Mouse (Mus musculus): ENCODE results near the gene Rad17. TPM values are rescaled to one million over a fixed set of nuclear protein-coding genes. Genes with fewer than 3 reads are reported as not detected.

Gene Rad17
- polyA plus RNA-seq, 1 experiment from 2014 or later: 20.9 TPM

GRCm38 (mm10) chr13:100607756-100608155 is 43.1 kb downstream of the Rad17 start:
- no peak for ATAC-seq
- Histone ChIP-seq H3K27ac (no peak overlapping the region), H3K36me3 (0 out of 2 replicates have a peak, but pooled peaks cover 7% of the 10 kb centered on the region), H3K4me2 (replicated peaks) (no peak overlapping the region), H3K4me1 (replicated peaks) (no peaks in the 10 kb centered on the region), H3K4me3 (replicated peaks) (no peak overlapping the region), H3K27me3 (no peaks in the 10 kb centered on the region), H3K9ac (replicated peaks) (no peak overlapping the region), H3K9me3 (no peaks in the 10 kb centered on the region)
- 85% methylated on average over 8 of the region's 8 CpGs for WGBS

- no peaks in the 10 kb centered on the region for H3K4me1 ChIP-seq (replicated peaks)
- H3K27ac ChIP-seq: no peak overlapping the region
- H3K4me2 ChIP-seq (replicated peaks): no peak overlapping the region
- no peak for ATAC-seq
- H3K27me3 ChIP-seq: no peaks in the 10 kb centered on the region
- H3K9ac ChIP-seq (replicated peaks): no peak overlapping the region
- WGBS: 85% methylated on average over 1 of the region's 1 CpGs
- H3K36me3 ChIP-seq: no peaks in the 10 kb centered on the region
- no peaks in the 10 kb centered on the region for H3K9me3 ChIP-seq
- H3K4me3 ChIP-seq (replicated peaks): no peak overlapping the region
Measured at GRCm38 (mm10) chr13:100605845-100606244, 45.0 kb downstream of the Rad17 start.

DNA sequence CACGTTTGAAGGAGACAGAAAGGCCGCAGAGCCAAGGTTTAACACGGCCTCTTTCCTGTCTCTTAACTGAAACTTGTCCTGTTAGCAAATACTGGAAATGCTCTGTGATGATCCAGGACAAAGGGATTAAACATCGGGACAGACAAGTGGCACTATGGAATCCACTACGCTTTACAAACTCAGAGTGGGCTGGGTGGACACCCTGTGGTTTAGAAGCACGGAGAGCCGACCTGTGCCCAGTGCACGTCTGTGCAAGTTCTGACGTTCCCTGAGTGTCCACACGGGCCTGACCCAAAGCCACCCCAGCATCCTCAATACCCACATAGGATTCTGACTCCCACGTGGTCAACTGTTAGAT is 47.1 kb downstream of the Rad17 start:
- H3K27ac ChIP-seq: no peak overlapping the region
- H3K4me3 ChIP-seq (replicated peaks): no peak overlapping the region
- no peaks in the 10 kb centered on the region for H3K27me3 ChIP-seq
- no peaks in the 10 kb centered on the region for H3K4me1 ChIP-seq (replicated peaks)
- no peaks in the 10 kb centered on the region for H3K9me3 ChIP-seq
- no peak overlapping the region for H3K4me2 ChIP-seq (replicated peaks)
- no peaks in the 10 kb centered on the region for H3K36me3 ChIP-seq
- H3K9ac ChIP-seq (replicated peaks): no peak overlapping the region
- no peak for ATAC-seq
- WGBS: 90% methylated on average over 11 of the region's 11 CpGs

GRCm38 (mm10) chr13:100603031-100603737 is 47.7 kb downstream of the Rad17 start:
- 87% methylated on average over 10 of the region's 10 CpGs for WGBS
- Histone ChIP-seq H3K27ac (no peak overlapping the region), H3K9me3 (no peaks in the 10 kb centered on the region), H3K4me1 (replicated peaks) (no peaks in the 10 kb centered on the region), H3K4me2 (replicated peaks) (no peak overlapping the region), H3K27me3 (no peaks in the 10 kb centered on the region), H3K36me3 (no peaks in the 10 kb centered on the region), H3K4me3 (replicated peaks) (no peak overlapping the region), H3K9ac (replicated peaks) (no peak overlapping the region)
- ATAC-seq: no peak

GRCm38 (mm10) chr13:100602239-100602902 is 48.5 kb downstream of the Rad17 start:
- Histone ChIP-seq H3K4me2 (replicated peaks) (no peak overlapping the region), H3K27me3 (no peaks in the 10 kb centered on the region), H3K9me3 (no peaks in the 10 kb centered on the region), H3K9ac (replicated peaks) (no peak overlapping the region), H3K36me3 (no peaks in the 10 kb centered on the region), H3K27ac (no peak overlapping the region), H3K4me3 (replicated peaks) (no peak overlapping the region), H3K4me1 (replicated peaks) (no peaks in the 10 kb centered on the region)
- WGBS: 59% methylated on average over 5 of the region's 5 CpGs
- ATAC-seq: no peak

- no peaks in the 10 kb centered on the region for H3K9me3 ChIP-seq
- H3K27me3 ChIP-seq: no peaks in the 10 kb centered on the region
- ATAC-seq: no peak
- WGBS: 71% methylated on average over 8 of the region's 8 CpGs
- no peak overlapping the region for H3K27ac ChIP-seq
- H3K4me1 ChIP-seq (replicated peaks): no peaks in the 10 kb centered on the region
- no peak overlapping the region for H3K4me2 ChIP-seq (replicated peaks)
- H3K4me3 ChIP-seq (replicated peaks): no peak overlapping the region
- no peaks in the 10 kb centered on the region for H3K36me3 ChIP-seq
- no peak overlapping the region for H3K9ac ChIP-seq (replicated peaks)
Measured at GRCm38 (mm10) chr13:100601034-100601433, 49.8 kb downstream of the Rad17 start.

DNA sequence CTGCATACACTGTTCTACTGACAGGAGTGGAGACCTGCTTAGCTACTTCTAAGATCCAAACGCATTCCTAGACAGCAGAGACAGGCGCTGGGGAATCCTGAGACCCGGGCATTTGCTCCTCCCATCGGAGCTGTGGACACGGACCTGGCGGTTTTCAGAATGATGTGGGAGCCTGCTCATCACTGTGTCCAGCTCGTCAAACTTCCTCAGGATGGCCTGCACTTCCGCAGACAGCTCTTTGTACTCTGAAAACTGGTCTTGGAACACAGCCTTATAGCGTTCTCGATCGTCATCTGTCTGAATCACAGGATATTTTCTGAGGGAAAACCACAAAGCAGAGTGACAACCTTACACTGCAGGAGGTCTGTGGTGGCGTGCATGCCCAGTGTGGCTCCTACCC is 50.5 kb downstream of the Rad17 start:
- Histone ChIP-seq H3K36me3 (no peaks in the 10 kb centered on the region), H3K4me3 (replicated peaks) (no peak overlapping the region), H3K4me1 (replicated peaks) (no peaks in the 10 kb centered on the region), H3K27ac (no peak overlapping the region), H3K27me3 (no peaks in the 10 kb centered on the region), H3K4me2 (replicated peaks) (no peak overlapping the region), H3K9me3 (no peaks in the 10 kb centered on the region), H3K9ac (replicated peaks) (no peak overlapping the region)
- WGBS: 82% methylated on average over 12 of the region's 12 CpGs
- no peak for ATAC-seq

DNA sequence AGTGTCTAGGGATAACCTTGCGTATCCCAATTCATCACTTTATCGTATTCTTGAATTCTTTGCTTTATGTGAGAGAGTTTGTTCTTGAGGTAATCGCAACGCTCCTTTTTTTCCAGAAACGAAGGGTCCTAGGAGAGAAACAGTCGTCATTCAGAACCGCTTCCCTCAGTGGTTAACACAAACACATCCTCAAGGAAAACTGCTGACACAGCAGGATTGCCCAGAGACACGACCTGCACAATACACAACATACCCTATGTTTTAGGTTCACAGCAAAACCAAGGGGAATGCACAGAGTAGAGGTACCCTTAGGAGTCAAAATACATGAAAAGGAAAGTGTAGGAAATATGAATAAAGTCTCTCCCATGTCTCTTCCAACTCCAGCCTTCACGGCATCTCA is 53.6 kb downstream of the Rad17 start:
- Histone ChIP-seq H3K4me2 (replicated peaks) (no peak overlapping the region), H3K27ac (no peak overlapping the region), H3K4me1 (replicated peaks) (no peaks in the 10 kb centered on the region), H3K36me3 (no peaks in the 10 kb centered on the region), H3K9me3 (no peaks in the 10 kb centered on the region), H3K4me3 (replicated peaks) (no peak overlapping the region), H3K27me3 (no peaks in the 10 kb centered on the region), H3K9ac (replicated peaks) (no peak overlapping the region)
- ATAC-seq: no peak
- 82% methylated on average over 9 of the region's 9 CpGs for WGBS

DNA sequence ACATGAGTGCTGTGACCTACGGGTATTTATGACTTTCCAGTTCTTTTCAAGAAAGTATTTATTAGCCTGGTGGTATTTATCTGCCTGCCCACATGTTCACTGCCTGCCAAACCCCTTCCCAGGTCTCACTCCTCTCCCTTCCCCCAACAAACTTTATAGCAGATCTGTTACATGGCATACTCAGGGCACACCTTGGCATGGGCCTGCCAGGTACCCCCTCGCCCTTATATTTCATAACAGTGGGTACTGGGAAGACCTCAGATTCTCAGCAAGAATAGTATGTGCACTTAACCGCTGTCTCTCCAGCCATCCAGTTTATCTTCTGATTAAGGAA is 55.3 kb downstream of the Rad17 start:
- no peaks in the 10 kb centered on the region for H3K36me3 ChIP-seq
- H3K4me1 ChIP-seq (replicated peaks): no peaks in the 10 kb centered on the region
- no peak for ATAC-seq
- H3K9me3 ChIP-seq: no peaks in the 10 kb centered on the region
- 86% methylated on average over 3 of the region's 3 CpGs for WGBS
- no peak overlapping the region for H3K9ac ChIP-seq (replicated peaks)
- H3K4me2 ChIP-seq (replicated peaks): no peak overlapping the region
- H3K27ac ChIP-seq: no peak overlapping the region
- no peak overlapping the region for H3K4me3 ChIP-seq (replicated peaks)
- no peaks in the 10 kb centered on the region for H3K27me3 ChIP-seq

GRCm38 (mm10) chr13:100594838-100595551 is 55.9 kb downstream of the Rad17 start:
- Histone ChIP-seq H3K4me1 (replicated peaks) (no peaks in the 10 kb centered on the region), H3K4me3 (replicated peaks) (no peak overlapping the region), H3K9me3 (no peaks in the 10 kb centered on the region), H3K27me3 (no peaks in the 10 kb centered on the region), H3K4me2 (replicated peaks) (no peak overlapping the region), H3K36me3 (no peaks in the 10 kb centered on the region), H3K9ac (replicated peaks) (no peak overlapping the region), H3K27ac (no peak overlapping the region)
- 69% methylated on average over 5 of the region's 5 CpGs for whole genome bisulfite sequencing
- ATAC-seq: no peak

DNA sequence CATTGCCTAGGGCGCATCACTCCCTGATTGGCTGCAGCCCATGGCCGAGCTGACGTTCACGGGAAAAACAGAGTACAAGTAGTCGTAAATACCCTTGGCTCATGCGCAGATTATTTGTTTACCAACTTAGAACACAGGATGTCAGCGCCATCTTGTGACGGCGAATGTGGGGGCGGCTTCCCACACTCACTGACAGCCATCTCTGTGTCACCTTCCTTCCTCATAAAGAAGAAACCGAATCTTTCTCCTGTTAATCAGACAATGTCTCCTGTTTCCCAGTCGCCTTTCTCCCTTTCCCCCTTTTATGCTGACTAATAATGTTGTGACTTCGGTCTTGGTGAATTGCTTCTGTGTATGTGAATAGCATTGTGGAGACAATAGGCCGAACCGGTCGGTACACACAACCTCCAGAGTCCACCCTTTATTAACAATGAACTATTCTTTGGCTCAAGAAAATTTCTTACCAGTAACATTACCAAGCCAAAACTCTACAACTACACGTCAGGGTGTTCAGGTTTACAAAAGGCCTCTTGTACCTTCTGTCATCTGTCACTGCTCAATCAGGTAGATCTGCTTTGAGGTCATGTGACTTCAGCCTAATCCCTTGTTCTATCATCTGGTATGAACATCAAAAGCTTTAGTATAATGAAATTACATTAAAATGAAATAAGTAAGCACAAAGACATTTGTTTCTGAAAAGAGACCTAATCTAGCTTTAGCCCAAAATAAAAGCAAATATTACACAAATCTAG is 56.6 kb downstream of the Rad17 start:
- Histone ChIP-seq H3K4me2 (replicated peaks) (peak overlapping the region; percentile 22; the same call in 1 of the 2 replicates), H3K4me1 (replicated peaks) (no peaks in the 10 kb centered on the region), H3K27me3 (no peaks in the 10 kb centered on the region), H3K9me3 (no peaks in the 10 kb centered on the region), H3K36me3 (no peaks in the 10 kb centered on the region), H3K9ac (replicated peaks) (no peak overlapping the region), H3K4me3 (replicated peaks) (no peak overlapping the region), H3K27ac (peak overlapping the region; percentile 60; the same call in 1 of the 2 replicates)
- WGBS: 67% methylated on average over 12 of the region's 17 CpGs
- ATAC-seq: peak; percentile 77

- 0 out of 2 replicates have a peak overlapping the region, but pooled peaks have one; percentile 11 for H3K4me2 ChIP-seq (replicated peaks)
Measured at GRCm38 (mm10) chr13:100588646-100589045, 62.2 kb downstream of the Rad17 start.

More at GRCm38 (mm10) chr13:100588646-100589045, 62.2 kb downstream of the Rad17 start:
- no peaks in the 10 kb centered on the region for H3K27me3 ChIP-seq
- no peaks in the 10 kb centered on the region for H3K4me1 ChIP-seq (replicated peaks)
- no peak overlapping the region for H3K9ac ChIP-seq (replicated peaks)
- H3K9me3 ChIP-seq: no peaks in the 10 kb centered on the region
- ATAC-seq: 0 out of 2 replicates have a peak, but pooled peaks have one; percentile 30
- 81% methylated on average over 12 of the region's 12 CpGs for WGBS
- H3K36me3 ChIP-seq: no peaks in the 10 kb centered on the region
- no peak overlapping the region for H3K27ac ChIP-seq
- H3K4me3 ChIP-seq (replicated peaks): no peak overlapping the region

Measured in midbrain, embryonic 13.5 days (tissue).